Mouse (Mus musculus): ENCODE data around the gene Gpr37.

DNA sequence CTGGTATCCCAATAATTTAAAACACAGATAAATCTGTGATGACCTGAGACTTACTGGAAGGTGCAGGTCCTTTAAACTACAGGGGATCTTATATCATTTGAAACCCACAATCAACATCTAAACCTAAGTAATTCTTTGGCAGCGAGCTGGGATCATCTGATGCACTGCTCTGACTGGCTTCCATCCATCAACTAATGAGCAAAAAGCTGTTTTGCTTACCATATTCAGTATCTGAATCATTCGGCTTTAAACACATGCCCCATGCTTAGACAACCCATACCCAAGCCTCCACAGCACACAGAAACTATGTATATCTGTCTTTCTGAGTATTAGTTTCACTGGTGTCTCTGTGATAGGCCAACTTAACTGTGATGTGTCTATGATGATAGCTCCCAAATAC, 6.1 kb downstream of the Gpr37 start:
- TF ChIP-seq CTCF (IDR thresholded peaks at IDR 0.05) (no peak), POLR2A (IDR thresholded peaks at IDR 0.05; ENCODE audit: insufficient read depth, low read depth, low read length) (no peak)
